Mouse (Mus musculus) myocyte (in vitro differentiated cells): ENCODE data around the gene Med21.

Source experiments
- E2F4 ChIP-seq: IDR thresholded peaks from one replicate; pipeline ENCODE4 v1.6.1; 2011; ENCODE audit warnings: mild to moderate bottlenecking, control low read depth, moderate library complexity; ENCODE audit not compliant: insufficient read depth
- POLR2A ChIP-seq: IDR thresholded peaks from one replicate; pipeline ENCODE4 v1.6.1; 2011; ENCODE audit warnings: low read depth, mild to moderate bottlenecking, control low read depth, moderate library complexity; ENCODE audit not compliant: insufficient read length

DNA sequence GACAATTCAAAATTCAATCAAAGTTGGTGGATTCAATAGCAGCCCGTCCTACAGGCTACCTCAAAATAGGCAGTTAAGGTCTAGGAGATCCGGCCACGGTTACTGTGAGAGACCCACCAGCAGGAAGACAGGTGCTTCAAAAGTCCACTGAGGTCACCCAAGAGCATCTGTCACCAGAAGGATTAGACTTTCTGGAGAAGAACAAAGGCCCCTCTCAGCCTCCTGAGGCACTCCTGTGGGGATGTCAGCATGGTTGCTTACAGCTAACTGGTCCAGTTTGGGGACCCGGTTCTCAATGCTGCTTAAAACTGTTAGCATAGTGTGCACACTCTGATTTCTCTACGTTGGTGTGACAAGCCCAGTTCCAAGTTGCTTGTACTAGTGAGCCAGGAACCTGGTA is 29.8 kb downstream of the Med21 start:
- TF ChIP-seq E2F4 (no peak), POLR2A (no peak)
